Mouse (Mus musculus) kidney, postnatal 4 days (tissue): Measurements from ENCODE around the gene Draxin.

Experiments used
- DNase-seq, 2 experiments: peaks; one replicate each; pipeline ENCODE4 v3.0.0; 2021; ENCODE audit warnings: mixed read lengths in 2 of 2

Gene Draxin

GRCm38 (mm10) chr4:148083176-148083899, 47.2 kb downstream of the Draxin start:
- peak; percentile 65 to 76 for DNase-seq

GRCm38 (mm10) chr4:148082257-148083044, 48.0 kb downstream of the Draxin start:
- peak; percentile 81 to 85 for DNase-seq

- no peak for DNase-seq
These were observed 49.3 kb downstream of the Draxin start for GRCm38 (mm10) chr4:148081201-148081600.

GRCm38 (mm10) chr4:148080597-148080973, 49.9 kb downstream of the Draxin start:
- DNase-seq, result no peak

GRCm38 (mm10) chr4:148079944-148080596, 50.4 kb downstream of the Draxin start:
- DNase-seq, result peak in 1 of 2 experiments; percentile 50

GRCm38 (mm10) chr4:148079212-148079611, 51.3 kb downstream of the Draxin start:
- no peak for DNase-seq

- DNase-seq, result no peak
These were observed 54.6 kb downstream of the Draxin start for GRCm38 (mm10) chr4:148075881-148076280.

GRCm38 (mm10) chr4:148075259-148075658, 55.2 kb downstream of the Draxin start:
- DNase-seq, result peak; percentile 77 to 84

- DNase-seq, result peak in 1 of 2 experiments; percentile 4
These were observed 55.8 kb downstream of the Draxin start for GRCm38 (mm10) chr4:148074521-148075189.

GRCm38 (mm10) chr4:148071508-148071907, 59.0 kb downstream of the Draxin start:
- DNase-seq, result peak in 1 of 2 experiments; percentile 46

- no peak for DNase-seq
These were observed 60.8 kb downstream of the Draxin start for GRCm38 (mm10) chr4:148069602-148070218.

- no peak for DNase-seq
These were observed 63.2 kb downstream of the Draxin start for GRCm38 (mm10) chr4:148067346-148067745.

GRCm38 (mm10) chr4:148066401-148066744, 64.1 kb downstream of the Draxin start:
- DNase-seq, result peak; percentile 55 to 75

GRCm38 (mm10) chr4:148065702-148066400, 64.6 kb downstream of the Draxin start:
- peak; percentile 47 to 53 for DNase-seq

- DNase-seq, result no peak
These were observed 69.4 kb downstream of the Draxin start for GRCm38 (mm10) chr4:148061086-148061480.

- peak; percentile 71 to 77 for DNase-seq
These were observed 70.1 kb downstream of the Draxin start for GRCm38 (mm10) chr4:148060120-148061085.

- DNase-seq, result no peak
These were observed 71.5 kb downstream of the Draxin start for GRCm38 (mm10) chr4:148058993-148059392.

- no peak for DNase-seq
These were observed 72.2 kb downstream of the Draxin start for GRCm38 (mm10) chr4:148058218-148058819.

- peak in 1 of 2 experiments; percentile 31 for DNase-seq
These were observed 72.8 kb downstream of the Draxin start for GRCm38 (mm10) chr4:148057661-148058209.

GRCm38 (mm10) chr4:148056801-148057200, 73.7 kb downstream of the Draxin start:
- peak in 1 of 2 experiments; percentile 35 for DNase-seq
